Mouse (Mus musculus): Measurements from ENCODE around the gene P3h4. TPM values are rescaled to one million over a fixed set of nuclear protein-coding genes. Genes with fewer than 3 reads are reported as not detected.

Gene P3h4
- polyA plus RNA-seq, 1 experiment from 2014 or later = 18.7 TPM

DNA sequence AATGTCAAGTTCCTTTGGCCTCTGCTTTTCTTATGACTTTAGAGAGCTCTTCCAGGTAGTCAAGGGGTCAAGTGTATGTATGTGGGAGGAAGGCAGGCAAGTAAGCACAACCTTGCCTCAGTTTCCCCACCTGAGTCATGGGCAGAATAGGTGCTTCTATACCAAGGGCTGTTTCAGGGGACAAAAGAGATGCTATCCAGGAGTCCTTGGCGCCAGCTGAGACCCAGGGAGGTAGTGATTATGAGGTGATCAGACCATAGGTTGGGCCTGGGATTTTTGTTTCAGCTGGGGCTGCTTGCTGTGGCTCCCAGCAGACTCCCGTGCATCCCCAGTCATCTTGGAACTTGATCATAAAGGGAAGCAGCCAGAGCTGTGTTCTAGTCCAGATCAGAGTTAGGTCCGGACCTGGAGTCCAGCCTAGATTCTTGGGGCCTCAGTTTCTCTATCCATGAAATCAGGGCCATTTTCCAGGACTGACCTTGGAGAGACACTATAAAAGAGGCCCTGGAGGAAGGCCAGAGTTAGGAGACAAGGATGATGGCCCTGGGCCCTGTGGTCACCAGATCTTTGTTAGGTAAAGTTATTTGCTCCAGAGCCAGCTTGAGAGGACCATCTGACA, 10.1 kb downstream of the P3h4 start:
- H3K36me3 ChIP-seq (replicated peaks) = peaks cover 16% of the 10 kb centered on the region
- H3K27me3 ChIP-seq (ENCODE audit: poor library complexity, severe bottlenecking) = peaks cover 5% of the 10 kb centered on the region; the same call in 1 of the 2 replicates
- no peaks in the 10 kb centered on the region for H3K9me3 ChIP-seq
- 88% methylated on average over 3 of the region's 3 CpGs for WGBS
- no peak overlapping the region for H3K27ac ChIP-seq
- H3K4me1 ChIP-seq = peaks cover 20% of the 10 kb centered on the region
- DNase-seq (ENCODE audit: extremely low spot score, low spot score) = no peak
- no peak overlapping the region for H3K4me3 ChIP-seq

DNA sequence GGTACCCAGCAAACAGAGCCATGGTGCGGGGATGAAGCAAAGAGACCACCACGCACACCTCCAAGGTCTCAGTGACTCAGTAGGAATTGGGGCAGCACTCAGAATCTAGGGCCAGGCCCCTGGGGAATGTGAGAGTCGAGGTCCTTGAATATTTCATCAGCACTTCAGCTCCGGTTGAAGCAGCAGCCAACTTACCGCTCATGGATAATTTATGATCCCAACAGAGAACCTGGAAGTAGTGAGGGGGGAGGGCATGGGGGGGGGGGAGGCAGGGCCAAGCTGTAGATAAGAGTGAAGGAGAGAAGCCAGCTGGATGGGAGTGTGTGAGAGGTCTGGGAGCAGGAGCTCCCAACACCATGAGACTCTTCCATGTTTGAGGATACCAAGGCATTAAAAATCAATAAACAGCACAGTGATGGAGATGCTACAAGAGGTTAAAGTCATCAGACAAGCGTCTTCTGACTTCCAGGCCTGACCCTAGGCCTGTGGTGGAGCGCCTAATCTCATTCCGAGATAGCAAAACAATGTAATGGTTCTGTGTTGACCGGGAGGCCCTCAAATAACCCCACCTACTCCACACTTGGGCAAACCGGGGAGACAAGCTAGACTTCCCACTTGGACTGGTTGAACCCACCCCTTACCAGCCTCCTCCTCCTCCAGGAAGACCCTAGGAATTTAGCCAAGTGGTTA, 11.0 kb downstream of the P3h4 start:
- DNase-seq (ENCODE audit: extremely low spot score, low spot score) = no peak
- Histone ChIP-seq H3K9me3 (no peaks in the 10 kb centered on the region), H3K36me3 (replicated peaks) (peaks cover 6% of the 10 kb centered on the region; the same call in 1 of the 2 replicates), H3K27me3 (ENCODE audit: poor library complexity, severe bottlenecking) (peaks cover 5% of the 10 kb centered on the region; the same call in 1 of the 2 replicates), H3K27ac (no peak overlapping the region), H3K4me1 (peaks cover 23% of the 10 kb centered on the region), H3K4me3 (no peak overlapping the region)
- WGBS = 92% methylated on average over 10 of the region's 10 CpGs

DNA sequence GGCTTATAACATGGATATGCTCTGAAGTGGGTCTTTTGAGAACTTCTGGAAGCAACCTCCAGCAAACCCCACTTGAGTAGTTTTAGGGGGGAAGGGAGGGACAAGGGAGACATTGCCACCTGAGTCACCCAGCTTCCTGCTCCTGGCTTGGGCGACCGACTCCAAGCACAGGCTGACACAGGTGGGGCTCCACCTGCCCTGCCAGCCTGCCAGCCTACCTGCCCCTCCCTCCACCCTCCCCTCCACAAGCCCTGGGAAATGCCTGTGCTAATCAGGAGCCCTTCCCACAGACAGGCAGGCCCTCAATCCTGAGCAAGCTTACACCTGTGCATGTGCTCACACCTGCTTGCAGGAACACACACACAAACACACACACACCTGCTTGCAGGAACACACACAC, 12.0 kb downstream of the P3h4 start:
- Histone ChIP-seq H3K27me3 (ENCODE audit: poor library complexity, severe bottlenecking) (peaks cover 5% of the 10 kb centered on the region; the same call in 1 of the 2 replicates), H3K9me3 (no peaks in the 10 kb centered on the region), H3K4me3 (no peak overlapping the region), H3K27ac (no peak overlapping the region), H3K4me1 (peaks cover 22% of the 10 kb centered on the region), H3K36me3 (replicated peaks) (no peaks in the 10 kb centered on the region)
- DNase-seq (ENCODE audit: extremely low spot score, low spot score) = no peak
- 77% methylated on average over 2 of the region's 2 CpGs for WGBS

DNA sequence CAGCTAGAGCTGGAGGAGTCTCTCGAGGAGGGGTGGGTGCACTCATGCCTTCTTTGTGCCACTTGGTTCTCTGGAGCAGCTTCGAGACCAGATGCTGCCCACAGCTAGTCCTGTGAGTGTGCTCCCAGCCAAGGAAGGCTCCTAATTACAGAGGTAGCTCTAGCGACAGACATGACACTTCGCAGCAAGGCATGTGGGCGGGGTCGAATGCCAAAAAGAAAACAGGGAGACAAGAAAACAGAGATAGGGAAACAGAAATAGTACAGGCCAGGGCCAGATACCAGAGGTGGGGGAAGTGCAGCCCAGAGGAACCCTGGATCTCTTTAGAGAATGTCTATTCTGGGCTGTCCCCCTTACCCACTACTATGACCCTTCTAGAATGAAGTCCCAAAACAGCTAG, 12.4 kb downstream of the P3h4 start:
- Histone ChIP-seq H3K9me3 (no peaks in the 10 kb centered on the region), H3K4me1 (peaks cover 26% of the 10 kb centered on the region), H3K36me3 (replicated peaks) (no peaks in the 10 kb centered on the region), H3K27me3 (ENCODE audit: poor library complexity, severe bottlenecking) (peaks cover 8% of the 10 kb centered on the region), H3K4me3 (no peak overlapping the region), H3K27ac (no peak overlapping the region)
- no peak for DNase-seq (ENCODE audit: extremely low spot score, low spot score)
- 52% methylated on average over 6 of the region's 6 CpGs for WGBS

DNA sequence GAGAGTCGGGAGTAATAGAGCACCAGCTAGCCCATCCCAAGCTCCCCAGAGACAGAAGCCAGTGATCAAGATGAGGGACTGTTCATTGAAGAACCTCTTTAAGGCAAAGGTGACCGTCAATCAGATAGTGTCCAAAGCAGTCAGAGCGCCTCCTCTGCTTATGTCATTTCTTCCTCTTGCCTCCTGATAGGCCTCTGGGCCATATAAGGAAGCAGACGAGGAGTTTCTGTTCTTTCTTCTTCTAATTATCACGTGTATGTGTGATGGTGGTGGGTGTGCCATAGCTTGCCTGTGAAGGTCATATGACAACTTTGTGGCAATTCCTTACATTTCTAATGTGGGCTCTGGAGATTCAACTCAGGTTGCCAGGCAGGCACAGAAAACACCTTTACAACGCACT, 13.8 kb downstream of the P3h4 start:
- WGBS = 86% methylated on average over 6 of the region's 6 CpGs
- Histone ChIP-seq H3K27ac (no peak overlapping the region), H3K9me3 (no peaks in the 10 kb centered on the region), H3K36me3 (replicated peaks) (no peaks in the 10 kb centered on the region), H3K27me3 (ENCODE audit: poor library complexity, severe bottlenecking) (peaks cover 21% of the 10 kb centered on the region), H3K4me1 (peaks cover 40% of the 10 kb centered on the region), H3K4me3 (no peak overlapping the region)
- DNase-seq (ENCODE audit: extremely low spot score, low spot score) = no peak

DNA sequence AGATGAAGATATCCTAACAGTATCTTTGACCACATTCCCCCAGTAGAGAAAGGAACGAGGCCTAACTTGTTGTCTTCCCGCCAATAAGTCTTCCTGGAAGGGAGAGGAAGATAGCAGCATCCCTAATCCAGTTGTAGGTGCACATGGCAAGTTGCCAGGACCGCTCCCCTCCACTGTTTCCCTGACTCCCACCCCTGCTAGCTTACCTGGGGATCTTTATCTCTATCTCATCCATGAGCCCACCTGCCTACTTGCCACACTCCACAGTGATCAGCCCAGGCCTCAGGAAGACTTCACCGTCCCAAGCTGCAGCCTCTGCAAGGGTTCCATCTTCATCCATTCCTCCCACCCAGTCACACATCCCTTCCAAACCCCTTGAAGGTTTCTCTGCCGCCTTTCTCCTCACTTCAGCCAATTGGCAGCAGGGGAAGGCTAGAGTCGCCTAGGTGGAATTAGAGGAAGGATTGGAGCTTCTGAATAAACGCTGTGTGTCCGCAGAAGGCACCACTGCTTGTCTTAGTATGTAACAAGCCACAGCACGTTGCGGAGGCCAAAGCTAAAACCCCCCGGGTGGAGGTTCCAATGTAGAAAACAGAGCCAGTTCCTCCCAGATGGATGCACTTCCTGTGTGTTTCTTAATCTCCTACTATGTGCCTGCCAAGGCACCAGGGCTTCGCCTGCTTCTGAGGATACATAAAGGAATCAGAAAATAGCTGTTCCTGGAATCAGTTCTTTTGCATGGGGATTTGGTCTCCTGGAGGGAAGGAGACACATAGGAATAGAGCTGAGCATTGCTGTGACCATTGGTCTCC, 14.7 kb downstream of the P3h4 start:
- Histone ChIP-seq H3K9me3 (no peaks in the 10 kb centered on the region), H3K4me1 (peaks cover 49% of the 10 kb centered on the region), H3K27ac (no peak overlapping the region), H3K27me3 (ENCODE audit: poor library complexity, severe bottlenecking) (peaks cover 31% of the 10 kb centered on the region), H3K36me3 (replicated peaks) (no peaks in the 10 kb centered on the region), H3K4me3 (no peak overlapping the region)
- no peak for DNase-seq (ENCODE audit: extremely low spot score, low spot score)
- 77% methylated on average over 12 of the region's 12 CpGs for WGBS

DNA sequence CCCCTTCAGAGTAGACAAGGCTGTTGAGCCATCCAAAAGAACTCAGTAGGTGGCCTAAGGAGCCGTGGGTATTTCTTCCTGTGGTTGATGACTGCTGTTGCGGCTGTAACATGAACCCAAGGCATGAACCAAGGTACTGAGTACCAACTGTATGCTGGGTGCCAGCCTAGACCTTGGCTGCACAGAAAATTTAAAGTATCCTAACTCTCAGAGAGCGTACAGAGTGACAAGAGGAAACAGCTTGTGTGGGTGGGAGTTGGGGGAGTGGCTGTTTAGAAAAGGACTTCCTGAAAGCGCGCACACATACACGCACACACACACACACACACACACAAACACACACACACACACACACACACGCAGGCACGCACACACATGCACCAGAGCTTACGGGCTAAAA, 15.3 kb downstream of the P3h4 start:
- no peaks in the 10 kb centered on the region for H3K36me3 ChIP-seq (replicated peaks)
- WGBS = 85% methylated on average over 9 of the region's 9 CpGs
- H3K27me3 ChIP-seq (ENCODE audit: poor library complexity, severe bottlenecking) = peaks cover 37% of the 10 kb centered on the region
- peaks cover 51% of the 10 kb centered on the region for H3K4me1 ChIP-seq
- H3K9me3 ChIP-seq = no peaks in the 10 kb centered on the region
- no peak overlapping the region for H3K4me3 ChIP-seq
- DNase-seq (ENCODE audit: extremely low spot score, low spot score) = no peak
- no peak overlapping the region for H3K27ac ChIP-seq

DNA sequence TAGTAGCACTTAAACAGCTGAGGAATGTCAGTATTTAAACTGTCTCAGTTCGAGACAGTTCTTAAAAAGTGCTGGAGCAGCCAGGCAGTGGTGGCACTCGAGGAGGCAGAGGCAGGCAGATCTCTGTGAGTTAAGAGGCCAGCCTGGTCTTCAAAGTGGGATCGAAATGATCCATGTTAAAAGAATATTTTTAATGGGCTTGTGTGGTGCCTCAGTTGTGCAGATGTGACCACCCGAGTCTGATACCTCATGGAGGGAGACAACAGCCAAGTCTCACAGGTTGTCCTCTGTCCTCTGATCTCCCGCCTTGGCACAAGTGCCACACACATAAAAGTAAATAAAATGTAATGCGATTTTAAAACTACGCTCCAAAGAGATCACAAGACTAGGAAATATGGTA, 16.1 kb downstream of the P3h4 start:
- Histone ChIP-seq H3K27ac (no peak overlapping the region), H3K27me3 (ENCODE audit: poor library complexity, severe bottlenecking) (peaks cover 45% of the 10 kb centered on the region), H3K9me3 (no peaks in the 10 kb centered on the region), H3K4me1 (peaks cover 51% of the 10 kb centered on the region), H3K4me3 (no peak overlapping the region), H3K36me3 (replicated peaks) (no peaks in the 10 kb centered on the region; the same call in 1 of the 2 replicates)
- DNase-seq (ENCODE audit: extremely low spot score, low spot score) = no peak
- 94% methylated on average over 7 of the region's 7 CpGs for WGBS

DNA sequence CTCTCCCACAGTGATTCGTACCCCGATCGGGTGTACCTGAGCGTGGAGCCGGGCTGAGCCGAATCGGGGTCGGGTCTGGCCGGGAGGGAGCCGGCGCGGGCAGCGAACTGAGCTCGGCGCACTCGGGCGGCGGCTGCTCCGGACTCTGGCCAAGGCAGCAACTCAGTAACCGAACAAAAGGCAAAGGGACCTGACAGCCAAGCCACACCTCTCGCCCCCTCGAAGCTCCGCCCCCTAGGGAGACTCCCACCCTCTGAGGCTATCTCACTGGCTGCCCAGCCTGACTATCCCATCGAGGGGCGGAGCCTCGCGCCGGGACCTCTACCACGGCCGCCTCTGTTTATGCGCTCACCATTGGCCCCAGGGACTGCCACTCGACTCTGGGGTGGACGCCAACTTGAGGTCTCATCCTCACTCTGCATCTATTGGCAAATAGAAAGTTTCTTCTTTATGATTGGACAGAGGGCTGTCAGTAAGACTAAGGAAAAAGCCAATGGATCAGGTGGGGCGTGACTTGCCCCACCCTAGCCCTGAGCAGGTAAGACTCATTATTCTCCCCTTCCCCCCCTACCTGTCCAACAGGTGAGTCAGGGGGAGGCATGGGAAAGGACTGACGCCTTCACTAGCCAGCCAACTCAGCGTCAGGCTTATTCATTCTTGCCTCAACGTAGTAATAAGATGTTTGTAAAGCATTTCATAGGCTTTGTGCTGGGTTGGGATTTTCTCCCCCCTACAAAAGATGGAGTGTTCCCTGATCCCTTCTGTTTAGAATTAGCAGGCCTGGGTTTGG, 16.8 kb downstream of the P3h4 start, which contains the start of gene Jup:
Gene Jup (minus strand): TSS at position 164 of the 790 bp plus-strand sequence.
- peaks cover 52% of the 10 kb centered on the region for H3K27me3 ChIP-seq (ENCODE audit: poor library complexity, severe bottlenecking)
- DNase-seq (ENCODE audit: extremely low spot score, low spot score) = peak; percentile 96
- no peaks in the 10 kb centered on the region for H3K9me3 ChIP-seq
- H3K4me3 ChIP-seq = peak within 1 kb of the TSS; percentile 66
- peaks cover 49% of the 10 kb centered on the region for H3K4me1 ChIP-seq
- peak within 1 kb of the TSS; percentile 85 for H3K27ac ChIP-seq
- WGBS = under 1% methylated on average over 37 of the region's 37 CpGs
- no peaks in the 10 kb centered on the region; the same call in 1 of the 2 replicates for H3K36me3 ChIP-seq (replicated peaks)

DNA sequence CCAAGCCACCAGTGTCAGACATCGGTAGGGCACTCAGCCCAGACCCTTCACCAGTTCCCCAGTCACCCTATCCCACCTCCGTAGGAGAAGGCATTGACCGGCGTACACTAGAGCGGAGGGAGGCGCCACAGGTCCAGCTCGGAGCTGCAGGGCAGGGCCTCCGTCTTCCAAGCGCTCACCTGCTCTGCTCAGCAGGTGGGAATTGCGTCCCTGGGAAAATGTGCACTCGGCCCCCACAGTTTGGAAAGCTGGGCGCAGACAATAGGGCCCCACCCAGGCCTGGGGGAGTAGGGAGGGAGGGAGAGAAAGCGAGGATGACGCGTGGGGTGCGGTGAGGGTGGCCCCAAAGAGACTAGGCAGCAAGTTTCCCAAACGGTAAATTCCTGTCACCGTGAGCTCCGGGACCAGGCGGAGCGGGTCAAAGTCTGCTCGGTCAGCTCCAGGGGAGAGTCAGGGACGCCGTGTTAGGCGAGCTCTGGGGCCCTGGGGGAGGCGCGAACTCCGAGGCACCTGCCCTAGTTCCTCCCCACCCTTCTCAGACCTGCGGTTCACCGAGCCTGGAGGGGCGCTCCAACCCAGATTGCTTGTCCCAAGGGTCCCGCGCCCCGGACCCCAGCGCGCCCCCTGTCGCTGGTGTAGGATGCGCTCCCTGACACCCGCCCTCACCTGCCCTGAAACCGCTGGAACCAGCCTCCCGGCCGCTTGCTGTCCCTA, 17.6 kb downstream of the P3h4 start:
- WGBS = 3% methylated on average over 42 of the region's 42 CpGs
- H3K4me1 ChIP-seq = peaks cover 44% of the 10 kb centered on the region
- H3K27ac ChIP-seq = peak overlapping the region; percentile 85
- H3K9me3 ChIP-seq = no peaks in the 10 kb centered on the region
- peaks cover 56% of the 10 kb centered on the region for H3K27me3 ChIP-seq (ENCODE audit: poor library complexity, severe bottlenecking)
- DNase-seq (ENCODE audit: extremely low spot score, low spot score) = peak; percentile 27
- no peaks in the 10 kb centered on the region; the same call in 1 of the 2 replicates for H3K36me3 ChIP-seq (replicated peaks)
- peak overlapping the region; percentile 66 for H3K4me3 ChIP-seq

DNA sequence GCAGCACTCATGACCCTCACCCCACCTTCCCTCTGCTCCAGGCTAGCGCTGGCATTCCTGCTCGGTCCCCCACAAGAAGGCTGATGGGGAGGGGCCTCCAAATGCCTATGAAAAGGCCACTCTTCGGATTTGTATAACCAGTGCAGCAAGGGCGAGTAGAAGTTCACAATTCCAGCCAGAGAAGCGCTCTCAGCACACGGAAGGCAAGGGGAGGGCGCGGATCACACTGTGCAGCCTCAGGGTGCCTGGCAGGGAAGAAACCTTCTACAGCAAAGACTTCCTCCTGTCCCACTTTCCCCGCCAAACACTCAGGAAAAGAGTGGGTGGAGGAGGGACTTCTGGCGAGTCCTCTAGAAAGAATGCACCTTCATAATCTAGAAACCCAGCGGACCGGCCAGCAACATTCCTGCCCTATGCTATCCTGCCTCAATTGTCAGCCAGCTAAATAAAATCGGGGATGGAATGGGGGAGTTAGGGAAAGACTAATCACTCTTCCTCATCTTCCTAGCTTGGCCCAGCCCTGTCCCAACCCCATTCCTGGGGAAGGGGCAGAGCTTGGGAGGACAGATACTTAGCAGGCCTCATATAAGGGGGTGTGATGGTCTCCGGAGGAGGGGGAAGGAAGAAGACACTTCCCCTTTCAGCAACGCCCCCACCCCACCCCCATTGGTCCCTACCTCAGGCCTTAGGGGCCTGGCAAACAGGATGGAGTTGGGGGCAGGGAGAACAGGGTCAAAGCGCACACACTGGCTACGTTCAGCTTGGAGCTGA, 18.6 kb downstream of the P3h4 start:
- Histone ChIP-seq H3K36me3 (replicated peaks) (no peaks in the 10 kb centered on the region; the same call in 1 of the 2 replicates), H3K27me3 (ENCODE audit: poor library complexity, severe bottlenecking) (peaks cover 51% of the 10 kb centered on the region), H3K4me1 (peaks cover 51% of the 10 kb centered on the region), H3K27ac (peak overlapping the region; percentile 85; the same call in 1 of the 2 replicates), H3K9me3 (no peaks in the 10 kb centered on the region), H3K4me3 (peak overlapping the region; percentile 66)
- no peak for DNase-seq (ENCODE audit: extremely low spot score, low spot score)
- WGBS = 27% methylated on average over 17 of the region's 17 CpGs
